Mouse (Mus musculus): ENCODE results near the gene Gm28308. TPM values are rescaled to one million over a fixed set of nuclear protein-coding genes. Genes with fewer than 3 reads are reported as not detected.

The Gm28308 gene
- total and polyA plus RNA-seq, 3 experiments = not detected

DNA sequence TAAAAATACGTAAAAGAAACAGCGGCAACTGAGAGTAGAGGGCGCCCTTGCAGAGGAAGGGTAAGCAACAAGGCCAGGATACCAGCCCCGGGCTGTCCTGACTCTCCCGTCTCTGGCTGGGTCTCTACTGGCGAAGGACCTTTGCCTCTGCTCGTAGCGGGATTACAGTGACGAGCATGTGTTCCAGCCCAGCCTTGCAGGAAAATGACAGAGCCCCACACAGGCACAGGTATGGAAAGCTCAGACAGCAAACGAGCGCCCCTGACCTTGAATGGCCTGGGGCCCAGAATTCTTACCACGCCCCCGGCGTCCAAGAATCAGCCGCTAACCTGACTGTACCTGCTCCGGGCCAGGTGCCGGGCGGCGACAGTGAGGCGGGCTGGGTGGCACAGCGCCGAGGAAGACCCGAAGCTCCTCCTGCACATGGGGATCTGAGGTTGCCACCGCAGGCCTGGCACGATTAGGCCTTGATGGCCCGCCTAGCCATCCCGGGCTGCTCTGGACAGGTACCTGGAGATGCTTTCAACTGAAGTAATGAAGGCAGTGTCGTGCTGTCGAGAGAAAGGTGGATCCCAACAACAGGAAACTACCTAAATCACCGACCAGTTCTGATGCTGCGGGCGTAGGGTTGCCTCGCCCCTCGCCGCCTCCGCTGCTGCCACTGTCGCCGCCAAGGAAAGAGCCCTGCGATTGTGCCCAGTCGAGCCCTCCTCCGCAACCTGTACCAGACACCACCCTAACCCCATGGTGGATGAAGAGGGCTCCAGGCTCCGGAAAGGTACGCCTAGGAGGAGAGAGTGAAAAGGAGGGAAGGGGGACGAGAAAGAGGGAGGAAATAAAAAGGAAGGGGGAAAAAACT, 16.6 kb upstream of the Gm28308 start:
- DNase-seq (ENCODE audit: low read depth, low spot score) = no peak
- Histone ChIP-seq H3K4me3 (ENCODE audit: control insufficient read depth in 1 of 2, insufficient read depth in 1 of 2, low read depth in 2 of 2, low read length in 2 of 2) (no peak overlapping the region), H3K4me1 (ENCODE audit: control insufficient read depth in 1 of 2, insufficient read depth in 2 of 2, low read length in 2 of 2) (no peaks in the 10 kb centered on the region), H3K9me3 (replicated peaks; ENCODE audit: insufficient read depth, low read length) (no peaks in the 10 kb centered on the region), H3K36me3 (ENCODE audit: control insufficient read depth in 1 of 2, insufficient read depth in 2 of 2, low read length in 2 of 2) (no peaks in the 10 kb centered on the region), H3K79me2 (ENCODE audit: control insufficient read depth, insufficient read depth, low read length, poor library complexity) (no peaks in the 10 kb centered on the region), H3K27me3 (ENCODE audit: control insufficient read depth in 1 of 2, insufficient read depth in 2 of 2, low read length in 2 of 2) (no peaks in the 10 kb centered on the region), H3K9ac (ENCODE audit: control insufficient read depth, low read depth, low read length, poor library complexity, severe bottlenecking) (no peak overlapping the region), H3K27ac (ENCODE audit: control insufficient read depth, low read depth, low read length) (no peak overlapping the region)
- no peak for TF ChIP-seq ZMIZ1 (IDR thresholded peaks at IDR 0.05; ENCODE audit: low read depth, low read length)
- TF ChIP-seq MAFK (IDR thresholded peaks at IDR 0.05; ENCODE audit: borderline replicate concordance, low read depth, low read length) = no peak
- TF ChIP-seq ZC3H11A (IDR thresholded peaks at IDR 0.05; ENCODE audit: low read depth, low read length) = no peak
- no peak for TF ChIP-seq CHD1 (IDR thresholded peaks at IDR 0.05; ENCODE audit: low read depth, low read length)
- no peak for TF ChIP-seq POLR2A (IDR thresholded peaks at IDR 0.05; ENCODE audit: control insufficient read depth in 1 of 2, insufficient read depth in 1 of 2, low read depth in 1 of 2, low read length in 2 of 2, poor library complexity in 1 of 2)
- TF ChIP-seq TCF12 (IDR thresholded peaks at IDR 0.05; ENCODE audit: low read depth, low read length) = no peak
- no peak for TF ChIP-seq HCFC1 (IDR thresholded peaks at IDR 0.05; ENCODE audit: low read depth, low read length)
- no peak for TF ChIP-seq TBP (IDR thresholded peaks at IDR 0.05; ENCODE audit: low read depth, low read length)
- TF ChIP-seq CTCF (IDR thresholded peaks at IDR 0.05 in 2 of 3, conservative IDR thresholded peaks at IDR 0.05 in 1 of 3; ENCODE audit: control insufficient read depth in 1 of 3, insufficient read depth in 1 of 3, low read depth in 2 of 3, low read length in 3 of 3, poor library complexity in 1 of 3, severe bottlenecking in 1 of 3) = no peak

DNA sequence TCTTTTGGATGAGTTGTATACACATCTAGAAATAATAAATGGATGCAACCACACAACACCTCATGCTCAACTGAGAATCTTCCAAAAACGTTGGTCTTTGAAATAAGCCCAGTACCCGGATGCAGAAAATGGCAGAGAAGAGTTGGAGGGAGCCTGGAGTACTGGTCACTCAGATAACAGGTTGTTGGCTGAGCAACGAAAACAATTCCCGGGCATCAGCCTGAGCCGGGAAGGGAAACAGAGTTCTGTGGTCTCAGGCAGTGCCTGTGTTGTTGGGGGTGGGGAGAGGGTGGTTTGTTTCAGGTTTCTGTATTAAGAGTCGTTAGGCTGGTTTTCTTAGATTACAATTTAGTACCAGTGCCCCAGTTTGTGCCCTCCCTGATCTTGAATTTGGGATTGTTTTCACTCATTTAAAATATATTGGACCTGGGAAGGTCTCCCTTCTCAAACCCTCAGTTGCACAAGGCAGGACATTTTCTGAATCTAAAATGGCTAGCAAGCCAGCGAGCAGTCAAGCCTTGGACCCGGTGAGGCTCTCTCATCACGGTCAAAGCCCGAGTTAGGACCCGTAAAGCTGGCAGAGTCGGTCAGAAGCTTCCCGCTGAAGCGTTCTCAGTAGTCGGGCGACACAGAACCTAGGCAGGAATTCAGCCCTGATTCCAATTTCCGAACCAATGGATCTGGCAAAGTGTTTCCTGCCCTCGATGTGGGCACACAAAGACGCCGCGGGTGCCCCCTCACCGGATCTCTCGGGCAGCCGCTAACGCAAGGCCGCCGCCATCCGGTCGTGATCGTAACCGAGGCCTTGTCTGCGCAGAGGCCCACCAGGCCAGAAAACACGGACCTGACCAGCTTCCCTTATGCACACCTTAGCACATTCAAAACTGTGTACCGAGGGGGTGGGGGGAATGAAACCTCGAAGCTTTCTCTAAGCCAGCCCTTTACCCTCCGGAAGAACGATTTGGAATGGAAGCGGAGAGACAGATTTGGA, 15.6 kb upstream of the Gm28308 start:
- Histone ChIP-seq H3K4me1 (ENCODE audit: control insufficient read depth in 1 of 2, insufficient read depth in 2 of 2, low read length in 2 of 2) (no peaks in the 10 kb centered on the region), H3K27ac (ENCODE audit: control insufficient read depth, low read depth, low read length) (no peak overlapping the region), H3K79me2 (ENCODE audit: control insufficient read depth, insufficient read depth, low read length, poor library complexity) (no peaks in the 10 kb centered on the region), H3K36me3 (ENCODE audit: control insufficient read depth in 1 of 2, insufficient read depth in 2 of 2, low read length in 2 of 2) (no peaks in the 10 kb centered on the region), H3K9ac (ENCODE audit: control insufficient read depth, low read depth, low read length, poor library complexity, severe bottlenecking) (no peak overlapping the region), H3K27me3 (ENCODE audit: control insufficient read depth in 1 of 2, insufficient read depth in 2 of 2, low read length in 2 of 2) (no peaks in the 10 kb centered on the region), H3K4me3 (ENCODE audit: control insufficient read depth in 1 of 2, insufficient read depth in 1 of 2, low read depth in 2 of 2, low read length in 2 of 2) (no peak overlapping the region), H3K9me3 (replicated peaks; ENCODE audit: insufficient read depth, low read length) (no peaks in the 10 kb centered on the region)
- TF ChIP-seq UBTF (IDR thresholded peaks at IDR 0.05; ENCODE audit: borderline replicate concordance, insufficient read depth, low read depth, low read length) (no peak), SMC3 (IDR thresholded peaks at IDR 0.05; ENCODE audit: low read depth, low read length) (no peak), ELF1 (IDR thresholded peaks at IDR 0.05; ENCODE audit: low read depth, low read length) (no peak), NELFE (IDR thresholded peaks at IDR 0.05; ENCODE audit: low read depth, low read length) (no peak), EP300 (IDR thresholded peaks at IDR 0.05; ENCODE audit: low read depth in 1 of 2, low read length in 2 of 2) (no peak), SIN3A (IDR thresholded peaks at IDR 0.05; ENCODE audit: low read length) (no peak), GATA1 (IDR thresholded peaks at IDR 0.05; ENCODE audit: low read depth, low read length) (no peak), POLR2AphosphoS2 (IDR thresholded peaks at IDR 0.05; ENCODE audit: low read length) (no peak)
- no peak for DNase-seq (ENCODE audit: low read depth, low spot score)
